Mouse (Mus musculus) urinary bladder, postnatal 10 days (tissue): Measurements from ENCODE around the gene Auh.

ENCODE experiments used
- DNase-seq: peaks from one replicate; pipeline ENCODE4 v3.0.0; 2022; ENCODE audit warnings: low spot score

The Auh gene

GRCm38 (mm10) chr13:52878823-52879222, 50.7 kb downstream of the Auh start:
- no peak for DNase-seq

DNA sequence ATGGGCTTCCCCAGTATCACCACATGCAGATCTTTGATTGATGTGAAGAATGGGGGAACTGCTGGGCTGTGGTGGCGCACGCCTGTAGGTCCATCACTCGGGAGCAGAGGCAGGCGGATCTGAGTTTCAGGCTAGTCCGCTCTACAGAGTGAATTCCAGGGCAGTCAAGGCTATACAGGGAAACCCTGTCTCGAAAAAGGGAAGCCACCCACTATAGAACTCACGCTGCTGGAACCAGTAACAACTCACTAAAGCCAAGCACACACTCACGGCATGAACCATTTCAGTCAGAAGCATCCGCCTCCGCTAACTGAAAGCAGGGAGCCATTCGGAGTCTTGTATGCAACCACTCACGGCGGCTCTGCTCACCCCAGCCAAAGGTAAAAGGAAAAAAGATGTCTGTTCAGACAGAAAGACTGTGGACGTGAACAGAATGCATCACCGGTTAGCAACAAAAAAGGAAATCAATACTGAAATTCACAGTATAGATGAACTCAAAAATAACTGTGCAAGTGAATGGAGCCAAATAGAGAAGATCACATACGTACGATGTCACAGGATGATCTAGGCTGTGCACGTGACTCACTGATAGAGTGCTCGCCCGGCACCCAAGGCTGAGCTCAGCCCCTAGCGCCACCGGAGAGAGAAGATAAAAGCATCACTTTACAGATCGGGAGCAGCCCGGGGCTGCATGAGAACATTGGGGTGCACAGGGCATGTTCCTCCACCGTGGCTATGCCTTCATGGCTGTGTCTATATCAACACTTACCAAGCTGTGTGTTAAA, 53.7 kb downstream of the Auh start:
- DNase-seq, result no peak

- DNase-seq, result no peak
These were observed 54.4 kb downstream of the Auh start for GRCm38 (mm10) chr13:52875089-52875488.

DNA sequence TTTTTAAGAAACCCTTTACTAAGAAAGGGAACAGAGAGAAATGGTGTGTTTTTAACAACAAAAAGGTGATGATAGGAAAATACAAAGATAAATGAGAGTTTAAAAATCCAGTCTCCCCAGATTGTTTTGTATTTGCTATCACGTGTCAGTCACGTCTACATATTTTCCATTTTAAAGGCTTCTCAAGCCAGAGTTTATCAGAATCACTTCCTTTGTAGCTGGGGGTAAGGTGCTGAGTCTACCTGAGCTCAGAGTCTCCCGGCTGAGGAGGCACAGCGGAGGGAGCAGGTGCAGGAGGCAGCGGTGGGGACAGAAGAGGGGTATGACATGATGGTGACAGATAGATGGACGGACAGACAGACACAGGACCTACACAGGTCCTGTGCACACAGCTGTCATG, 55.1 kb downstream of the Auh start:
- no peak for DNase-seq

DNA sequence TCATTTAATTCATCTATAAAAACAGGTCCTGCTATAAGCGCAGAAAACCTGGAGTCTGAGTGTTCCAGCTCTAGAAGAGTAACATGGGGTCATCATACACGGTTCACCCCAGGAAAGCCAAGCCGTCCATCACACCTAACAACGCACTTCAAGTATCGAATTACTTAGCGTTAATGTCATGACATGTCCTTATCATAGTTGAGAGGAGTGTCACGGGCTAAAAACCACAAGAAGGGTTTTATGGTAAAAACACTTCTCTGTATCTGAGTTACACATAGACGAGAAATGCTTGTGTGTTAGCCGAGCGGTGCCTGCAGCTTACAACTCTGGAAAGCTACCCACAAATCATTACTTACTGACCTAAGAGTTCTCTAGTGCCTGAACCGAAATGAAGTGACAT, 55.6 kb downstream of the Auh start:
- DNase-seq, result no peak

DNA sequence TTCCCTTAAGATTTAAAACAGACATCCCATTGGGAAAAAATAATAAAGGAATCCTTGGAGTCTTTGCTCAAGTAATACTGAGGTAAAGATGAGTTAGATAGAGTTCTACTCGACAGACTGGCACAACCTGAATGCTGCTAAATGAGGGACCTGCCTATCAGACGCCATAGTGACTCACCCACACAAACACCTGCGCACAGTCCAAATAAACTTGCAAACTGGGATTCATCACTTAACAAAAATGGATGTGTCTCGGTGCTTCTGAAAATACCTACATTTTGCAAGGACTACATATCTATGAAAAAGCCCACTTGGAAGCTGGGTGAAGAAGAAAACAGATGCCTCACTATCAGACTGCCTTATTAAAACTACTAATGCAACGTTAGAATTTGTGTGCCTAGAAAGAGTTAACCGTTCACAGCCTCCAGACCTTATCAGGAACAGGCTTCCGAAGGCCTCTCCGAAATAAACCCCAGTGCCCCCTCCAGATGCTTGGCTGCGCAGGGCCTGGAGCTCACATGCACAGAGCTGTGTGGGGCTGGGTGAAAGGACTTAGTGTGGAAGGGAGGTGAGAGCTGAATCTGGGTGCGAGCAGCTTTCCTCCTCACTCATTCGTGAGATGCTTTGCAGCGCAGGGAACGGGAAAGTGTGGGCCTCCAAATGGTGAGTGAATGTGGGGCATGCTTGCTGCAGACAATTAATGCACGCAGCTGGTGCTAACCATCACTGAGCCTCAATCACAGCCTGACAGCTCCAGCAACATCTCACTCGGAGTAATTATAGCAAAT, 63.3 kb downstream of the Auh start:
- no peak for DNase-seq

GRCm38 (mm10) chr13:52863436-52863835, 66.0 kb downstream of the Auh start:
- no peak for DNase-seq

- DNase-seq, result no peak
These were observed 69.3 kb downstream of the Auh start for GRCm38 (mm10) chr13:52860006-52860685.

GRCm38 (mm10) chr13:52859065-52859820, 70.2 kb downstream of the Auh start:
- DNase-seq, result no peak

DNA sequence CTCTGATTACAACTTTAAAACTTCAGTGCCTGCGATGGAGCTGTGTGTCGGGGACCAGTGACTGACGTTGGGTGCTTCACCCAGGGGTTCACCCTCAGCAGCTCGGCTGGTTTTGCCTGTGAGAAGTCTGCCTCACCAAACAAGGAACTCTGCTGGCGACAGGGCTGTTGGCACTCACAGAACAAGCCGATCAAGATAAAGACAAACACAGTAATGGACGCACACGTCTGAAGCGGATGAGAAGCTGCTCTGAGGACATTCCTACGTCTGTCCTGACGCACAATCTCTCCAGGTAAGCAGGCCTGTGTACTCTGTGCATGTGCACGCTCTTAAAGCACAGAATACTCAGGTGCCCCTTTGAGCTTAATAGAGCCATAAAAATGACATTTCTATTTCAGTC, 71.1 kb downstream of the Auh start:
- DNase-seq, result no peak

GRCm38 (mm10) chr13:52857781-52858180, 71.7 kb downstream of the Auh start:
- DNase-seq, result no peak

DNA sequence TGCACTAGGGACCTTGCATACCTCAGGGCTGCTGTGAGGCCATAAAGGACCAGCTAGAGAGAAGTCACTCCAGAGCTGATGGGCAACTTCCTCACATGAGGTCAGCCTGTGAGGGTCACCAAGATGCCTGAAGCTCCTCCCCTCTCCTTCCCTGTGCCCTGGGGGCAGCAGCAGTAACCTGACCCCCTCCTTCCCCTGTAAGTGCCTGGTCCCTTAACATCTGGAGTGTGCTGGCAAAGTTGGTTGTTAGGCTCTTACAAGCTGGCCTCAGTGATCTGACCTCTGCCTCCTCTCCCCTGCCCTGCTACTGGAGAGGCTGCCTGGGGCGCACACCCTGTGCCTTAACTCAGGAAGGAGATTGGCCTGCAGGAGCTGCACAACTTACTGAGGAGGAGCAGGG, 75.9 kb downstream of the Auh start:
- DNase-seq, result no peak

- no peak for DNase-seq
These were observed 77.6 kb downstream of the Auh start for GRCm38 (mm10) chr13:52851886-52852285.

DNA sequence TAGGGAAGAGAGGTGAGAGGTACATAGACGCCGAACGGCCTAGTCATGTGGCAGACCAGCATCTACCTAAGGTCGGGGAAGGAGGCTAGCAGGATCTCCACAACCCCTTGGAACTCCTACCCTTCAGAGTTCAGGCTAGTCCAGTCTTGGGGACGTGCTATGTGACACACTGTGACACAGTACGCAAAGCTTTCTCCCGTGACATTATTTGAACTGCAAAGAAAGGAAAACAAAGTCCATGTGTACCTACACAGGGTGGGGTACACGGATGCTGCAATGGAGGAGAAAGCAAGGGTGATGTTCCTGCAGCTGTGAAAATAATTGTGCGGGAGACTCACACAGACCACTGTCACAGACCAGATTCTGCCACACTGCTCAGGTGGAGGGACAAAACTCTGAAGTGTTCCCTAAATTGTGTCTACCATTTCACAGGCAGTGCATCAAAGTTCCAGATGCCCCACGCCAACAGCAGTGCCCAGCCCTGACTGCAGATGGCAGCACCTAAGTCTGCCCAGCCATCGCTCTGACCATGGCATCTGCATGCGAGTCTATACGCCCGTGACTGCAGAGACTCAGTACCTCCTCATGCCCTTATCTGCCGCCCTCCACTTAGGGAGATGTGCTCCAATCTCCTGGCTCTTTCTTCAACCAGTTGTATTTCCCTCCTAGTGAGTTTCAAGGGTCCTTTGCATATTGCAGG, 79.3 kb downstream of the Auh start:
- DNase-seq, result no peak

- no peak for DNase-seq
These were observed 80.1 kb downstream of the Auh start for GRCm38 (mm10) chr13:52849394-52849801.

- no peak for DNase-seq
These were observed 82.0 kb downstream of the Auh start for GRCm38 (mm10) chr13:52847481-52847880.

DNA sequence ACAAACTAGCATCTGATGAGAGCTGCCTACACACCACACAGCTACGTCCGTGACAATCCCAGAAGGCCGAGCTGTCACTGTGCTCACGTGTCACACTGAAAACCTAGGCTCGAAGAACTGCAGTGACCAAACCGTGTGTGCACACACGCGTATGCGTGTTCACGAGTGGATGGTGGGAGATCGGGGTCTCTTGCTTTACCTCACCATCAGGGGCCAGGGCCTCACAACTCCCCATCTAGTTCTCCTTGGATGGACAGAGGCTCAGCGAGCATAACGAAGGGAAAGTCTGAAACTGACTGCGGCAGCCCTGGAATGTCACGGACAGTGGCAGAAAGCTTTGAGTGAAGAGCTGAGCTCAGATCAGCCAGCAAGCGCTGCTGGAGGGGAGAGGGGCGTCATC, 82.4 kb downstream of the Auh start:
- DNase-seq, result no peak

DNA sequence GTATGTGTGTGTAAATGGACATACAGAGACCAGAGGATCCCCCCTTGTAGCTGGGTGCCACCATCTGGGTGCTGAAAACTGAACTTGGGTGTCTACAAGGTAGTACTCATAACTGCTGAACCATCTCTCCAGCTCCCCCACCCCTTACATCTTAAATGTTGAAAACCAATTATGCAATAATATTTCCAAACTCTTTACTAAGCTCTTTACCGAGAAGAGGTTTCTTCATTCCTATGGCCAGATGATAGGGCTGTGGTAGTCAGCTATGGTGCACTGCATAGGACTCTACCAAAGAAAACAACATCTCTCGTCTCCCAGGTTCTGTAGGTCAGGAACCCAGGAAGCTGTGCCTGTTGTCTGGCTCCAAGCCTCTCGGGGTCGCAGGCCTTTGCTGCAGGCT, 83.9 kb downstream of the Auh start:
- no peak for DNase-seq

- DNase-seq, result no peak
These were observed 85.8 kb downstream of the Auh start for GRCm38 (mm10) chr13:52843536-52844178.

DNA sequence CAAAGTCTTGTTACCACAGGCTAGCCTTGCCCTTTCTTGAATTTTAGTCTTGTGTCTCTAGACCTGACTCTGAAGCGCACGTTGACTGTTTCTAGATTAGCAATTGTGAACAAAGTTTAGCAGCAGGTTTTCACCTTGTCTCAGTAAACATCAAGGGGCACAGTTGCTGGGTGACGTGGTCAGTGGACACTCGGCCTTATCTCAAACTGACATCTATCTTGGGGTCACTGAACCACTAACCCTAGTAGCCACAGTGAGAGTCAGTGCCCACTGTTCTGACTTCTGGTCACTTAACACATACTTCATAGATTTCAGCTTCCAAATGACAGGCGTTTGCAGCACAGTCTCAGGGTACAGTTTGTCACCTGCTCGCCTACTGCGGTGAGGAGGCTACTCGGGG, 93.2 kb downstream of the Auh start:
- DNase-seq, result no peak

DNA sequence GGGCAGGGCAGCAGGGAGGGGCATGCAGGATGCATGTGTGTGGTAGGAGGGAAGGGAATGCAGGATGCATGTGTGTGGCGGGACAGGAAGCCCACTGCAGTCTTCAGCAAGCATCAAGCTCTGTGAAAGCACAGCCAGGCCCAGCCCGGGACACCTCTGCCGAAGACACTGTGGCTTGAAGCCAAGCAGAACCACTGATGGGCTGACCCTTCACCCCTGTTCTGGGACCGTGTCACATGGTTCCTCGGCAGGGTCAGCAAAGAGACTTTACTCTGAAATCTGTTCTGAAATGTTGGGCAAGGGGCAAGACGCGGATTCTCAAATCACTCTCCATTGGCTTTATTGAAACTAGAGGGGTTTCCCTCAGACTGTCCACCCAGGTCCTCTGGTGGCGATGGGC, 94.9 kb downstream of the Auh start:
- no peak for DNase-seq
